Mouse (Mus musculus): ENCODE results near the gene BC080695. TPM values are rescaled to one million over a fixed set of nuclear protein-coding genes. Genes with fewer than 3 reads are reported as not detected.
"Not testable (repeated sequence)": the region's sequence is repeated elsewhere in the genome, so short reads cannot be mapped to it uniquely, and the experiment has no call there.

BC080695 gene
- total RNA-seq (2015; ENCODE audit: low replicate concordance), result not detected in 2 replicates
- not detected in 2 replicates for total RNA-seq (2017; ENCODE audit: low replicate concordance)

DNA sequence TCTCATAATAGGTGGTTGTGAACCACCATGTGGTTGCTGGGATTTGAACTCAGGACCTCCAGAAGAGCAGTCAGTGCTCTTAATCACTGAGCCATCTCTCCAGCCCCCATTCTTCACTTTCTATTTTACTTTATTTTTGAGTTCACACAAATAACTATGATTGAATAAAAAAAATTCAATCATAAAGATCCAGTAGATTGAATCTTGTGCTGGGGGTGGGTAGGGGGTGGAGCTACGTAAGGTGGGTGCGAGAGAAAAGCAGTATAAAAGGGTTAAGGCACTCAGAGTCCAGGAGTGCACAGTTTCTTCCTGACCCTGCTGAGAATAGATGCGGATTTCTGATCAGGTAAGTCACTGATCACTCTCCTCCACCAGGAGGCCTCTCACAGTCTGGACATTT is at the start of gene BC080695, which contains the start of gene Gm13057:
TSS of gene BC080695 (plus strand) at position 301 of the 400 bp plus-strand sequence.
TSS of gene Gm13057 (plus strand) at position 310 of the 400 bp plus-strand sequence.
- not testable (repeated sequence) for ATAC-seq (replicated peaks; ENCODE audit: low FRiP score, poor library complexity, severe bottlenecking)

DNA sequence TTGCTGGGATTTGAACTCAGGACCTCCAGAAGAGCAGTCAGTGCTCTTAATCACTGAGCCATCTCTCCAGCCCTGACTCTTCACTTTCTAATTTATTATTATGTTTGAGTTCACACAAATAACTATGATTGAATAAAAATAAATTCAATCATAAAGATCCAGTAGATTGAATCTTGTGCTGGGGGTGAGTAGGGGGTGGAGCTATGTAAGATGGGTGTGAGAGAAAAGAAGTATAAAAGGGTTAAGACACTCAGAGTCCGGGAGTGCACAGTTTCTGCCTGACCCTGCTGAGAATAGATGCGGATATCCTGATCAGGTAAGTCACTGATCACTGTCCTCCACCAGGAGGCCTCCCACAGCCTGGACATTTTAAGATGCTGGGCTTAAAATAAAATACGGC is 40.5 kb upstream of the BC080695 start, which contains the start of gene Gm13043:
TSS of gene Gm13043 (plus strand) at position 301 of the 400 bp plus-strand sequence.
- ATAC-seq (replicated peaks; ENCODE audit: low FRiP score, poor library complexity, severe bottlenecking), result no peak

DNA sequence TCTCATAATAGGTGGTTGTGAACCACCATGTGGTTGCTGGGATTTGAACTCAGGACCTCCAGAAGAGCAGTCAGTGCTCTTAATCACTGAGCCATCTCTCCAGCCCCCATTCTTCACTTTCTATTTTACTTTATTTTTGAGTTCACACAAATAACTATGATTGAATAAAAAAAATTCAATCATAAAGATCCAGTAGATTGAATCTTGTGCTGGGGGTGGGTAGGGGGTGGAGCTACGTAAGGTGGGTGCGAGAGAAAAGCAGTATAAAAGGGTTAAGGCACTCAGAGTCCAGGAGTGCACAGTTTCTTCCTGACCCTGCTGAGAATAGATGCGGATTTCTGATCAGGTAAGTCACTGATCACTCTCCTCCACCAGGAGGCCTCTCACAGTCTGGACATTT is 15.8 kb upstream of the BC080695 start, which contains the start of gene Gm13040:
TSS of gene Gm13040 (plus strand) at position 301 of the 400 bp plus-strand sequence.
- ATAC-seq (replicated peaks; ENCODE audit: low FRiP score, poor library complexity, severe bottlenecking), result not testable (repeated sequence)

DNA sequence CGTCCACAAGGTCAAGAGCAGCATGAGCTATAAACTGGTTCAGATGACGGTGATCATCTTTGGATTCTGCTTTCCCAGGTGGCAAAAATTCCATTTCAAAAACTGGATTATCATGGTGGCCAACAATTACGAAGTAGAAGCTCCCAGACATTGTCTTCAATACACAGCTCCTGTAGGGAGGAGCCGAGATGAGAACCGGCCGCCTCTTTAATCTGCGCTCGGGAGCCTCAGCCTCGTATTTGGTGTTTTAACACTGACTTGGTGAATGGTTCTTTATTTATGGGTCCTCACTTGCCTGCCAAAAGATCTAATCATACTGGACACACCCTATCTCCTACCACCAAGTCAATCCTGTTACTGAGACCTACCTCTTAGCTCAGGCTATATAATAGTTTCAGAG is 60.4 kb downstream of the BC080695 start:
- peak; percentile 80 for ATAC-seq (replicated peaks; ENCODE audit: low FRiP score, poor library complexity, severe bottlenecking)

DNA sequence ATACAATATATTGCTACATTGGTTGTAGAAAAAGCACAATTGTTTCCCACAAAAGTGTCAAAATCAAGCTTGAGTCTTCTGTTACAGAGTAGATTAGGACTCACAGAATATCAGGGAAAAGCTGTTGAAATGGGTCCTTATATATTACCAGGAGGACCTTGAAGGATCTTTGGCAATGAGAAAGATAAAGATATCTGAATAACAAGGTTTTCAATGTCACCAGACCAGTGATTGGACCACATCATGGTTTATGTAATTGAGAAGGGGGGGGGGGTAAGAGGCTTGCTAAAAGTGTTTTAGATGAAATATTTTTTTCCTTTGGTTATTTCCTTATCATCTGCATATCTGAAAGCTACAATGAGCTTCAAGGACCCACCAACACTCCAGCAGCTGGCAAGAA is 63.2 kb downstream of the BC080695 start, which contains the start of gene Gm13083:
TSS of gene Gm13083 (plus strand) at position 301 of the 400 bp plus-strand sequence.
- not testable (repeated sequence) for ATAC-seq (replicated peaks; ENCODE audit: low FRiP score, poor library complexity, severe bottlenecking)

DNA sequence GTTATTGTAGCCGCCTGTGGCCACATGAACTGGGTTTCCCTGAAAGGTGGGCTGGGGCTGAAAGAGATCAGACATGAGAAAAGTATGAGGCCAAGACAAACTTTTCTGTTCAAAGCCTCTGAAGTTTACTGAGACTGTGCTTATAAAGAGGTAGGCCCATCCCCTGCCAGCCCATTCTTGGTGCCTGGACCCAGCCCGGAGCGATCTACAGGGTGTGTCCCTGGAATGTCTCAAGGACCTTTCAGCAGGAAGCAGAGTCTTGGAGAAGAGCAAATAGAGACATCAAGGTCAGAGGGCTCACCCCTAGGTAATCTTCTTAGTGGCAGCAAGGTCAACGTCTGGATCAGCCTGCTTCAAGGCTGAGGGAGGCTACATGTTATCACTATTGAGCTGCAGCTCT is 66.6 kb downstream of the BC080695 start:
- ATAC-seq (replicated peaks; ENCODE audit: low FRiP score, poor library complexity, severe bottlenecking), result not testable (repeated sequence)

Other genes starting within 250 kb of the BC080695 start
- not detected in 2 replicates for gene Lrrc38, start 201.9 kb upstream of the BC080695 start, total RNA-seq (2015; ENCODE audit: low replicate concordance)
- gene Lrrc38, start 201.9 kb upstream of the BC080695 start, total RNA-seq (2017; ENCODE audit: low replicate concordance), result not detected in 2 replicates
- not detected in 2 replicates for gene Pramel1, start 157.3 kb upstream of the BC080695 start, total RNA-seq (2015; ENCODE audit: low replicate concordance)
- gene Pramel1, start 157.3 kb upstream of the BC080695 start, total RNA-seq (2017; ENCODE audit: low replicate concordance), result not detected in 2 replicates
- 2.1 and 5.0 TPM in 2 replicates for gene Pramef8, start 139.3 kb upstream of the BC080695 start, total RNA-seq (2015; ENCODE audit: low replicate concordance)
- 0.15 and 3.3 TPM in 2 replicates for gene Pramef8, start 139.3 kb upstream of the BC080695 start, total RNA-seq (2017; ENCODE audit: low replicate concordance)
- not detected in 2 replicates for gene Oog4, start 101.4 kb upstream of the BC080695 start, total RNA-seq (2015; ENCODE audit: low replicate concordance)
- gene Oog4, start 101.4 kb upstream of the BC080695 start, total RNA-seq (2017; ENCODE audit: low replicate concordance), result not detected in 2 replicates
- not detected in 2 replicates for gene Gm13043, start 40.4 kb upstream of the BC080695 start, total RNA-seq (2015; ENCODE audit: low replicate concordance)
- not detected in 2 replicates for gene Gm13043, start 40.4 kb upstream of the BC080695 start, total RNA-seq (2017; ENCODE audit: low replicate concordance)
- not detected in 2 replicates for gene Gm13040, start 15.7 kb upstream of the BC080695 start, total RNA-seq (2015; ENCODE audit: low replicate concordance)
- not detected in 2 replicates for gene Gm13040, start 15.7 kb upstream of the BC080695 start, total RNA-seq (2017; ENCODE audit: low replicate concordance)
- not detected in 2 replicates for gene Gm13057, start within 50 bp of the BC080695 start, total RNA-seq (2015; ENCODE audit: low replicate concordance)
- not detected in 2 replicates for gene Gm13057, start within 50 bp of the BC080695 start, total RNA-seq (2017; ENCODE audit: low replicate concordance)
- not detected in 2 replicates for gene Gm13083, start 63.3 kb downstream of the BC080695 start, total RNA-seq (2015; ENCODE audit: low replicate concordance)
- not detected in 2 replicates for gene Gm13083, start 63.3 kb downstream of the BC080695 start, total RNA-seq (2017; ENCODE audit: low replicate concordance)
- not detected in 2 replicates for gene Gm13088, start 105.5 kb downstream of the BC080695 start, total RNA-seq (2015; ENCODE audit: low replicate concordance)
- gene Gm13088, start 105.5 kb downstream of the BC080695 start, total RNA-seq (2017; ENCODE audit: low replicate concordance), result not detected in 2 replicates
- gene Gm13089, start 151.0 kb downstream of the BC080695 start, total RNA-seq (2015; ENCODE audit: low replicate concordance), result not detected in 2 replicates
- not detected in 2 replicates for gene Gm13089, start 151.0 kb downstream of the BC080695 start, total RNA-seq (2017; ENCODE audit: low replicate concordance)
- gene Gm13078, start 167.8 kb downstream of the BC080695 start, total RNA-seq (2015; ENCODE audit: low replicate concordance), result not detected in 2 replicates
- gene Gm13078, start 167.8 kb downstream of the BC080695 start, total RNA-seq (2017; ENCODE audit: low replicate concordance), result not detected in 2 replicates
- gene Gm13023, start 237.7 kb downstream of the BC080695 start, total RNA-seq (2015; ENCODE audit: low replicate concordance), result not detected in 2 replicates
- not detected in 2 replicates for gene Gm13023, start 237.7 kb downstream of the BC080695 start, total RNA-seq (2017; ENCODE audit: low replicate concordance)